Mouse (Mus musculus) CH12.LX (cell line): ENCODE data around the gene Ppp1cc. TPM values are rescaled to one million over a fixed set of nuclear protein-coding genes. Genes with fewer than 3 reads are reported as not detected.

Experiments
- DNase-seq: peaks from one replicate; pipeline ENCODE4 v3.0.0-alpha.2; 2013; ENCODE audit errors: extremely low read depth
- H3K27ac ChIP-seq: 2 replicates; pipeline ENCODE4 v1.5.1; 2012; ENCODE audit warnings: low read depth, mild to moderate bottlenecking, control low read depth, moderate library complexity; ENCODE audit not compliant: insufficient read depth
- H3K27me3 ChIP-seq: replicated peaks from 2 replicates; pipeline ENCODE3; 2012; ENCODE audit warnings: inconsistent platforms
- H3K36me3 ChIP-seq, 2 experiments: replicated peaks in 1 of 2; 2 replicates each; pipeline versions ENCODE3 to v1.6.1; 2012; ENCODE audit warnings: inconsistent platforms in 1 of 2, low read length in 1 of 2, mild to moderate bottlenecking in 1 of 2, mixed read lengths in 1 of 2, moderate library complexity in 1 of 2; ENCODE audit not compliant: control insufficient read depth in 1 of 2, insufficient read depth in 1 of 2
- H3K4me1 ChIP-seq, 2 experiments: 2 replicates each; pipeline ENCODE4 v1.6.1; 2012; ENCODE audit warnings: inconsistent platforms in 1 of 2, moderate library complexity in 1 of 2; ENCODE audit not compliant: insufficient read depth in 2 of 2, control insufficient read depth in 1 of 2
- H3K4me2 ChIP-seq: 2 replicates; pipeline ENCODE4 v1.6.1; 2012; ENCODE audit warnings: low read depth, mild to moderate bottlenecking, control low read depth; ENCODE audit not compliant: poor library complexity, insufficient read depth, severe bottlenecking
- H3K4me3 ChIP-seq, 3 experiments: fragments of 150-350 bp in 1 of 3; sonication (generic) in 1 of 3; replicated peaks in 1 of 3; 2 replicates each; pipeline versions ENCODE3 to v1.5.1; 2011 to 2012; ENCODE audit warnings: low read depth in 2 of 3, low read length in 2 of 3, mild to moderate bottlenecking in 2 of 3, moderate library complexity in 2 of 3, control low read depth in 1 of 3, improper control_type of control experiment in 1 of 3, inconsistent platforms in 1 of 3, mixed read lengths in 1 of 3; ENCODE audit not compliant: poor library complexity in 1 of 3
- H3K79me2 ChIP-seq: replicated peaks from 2 replicates; pipeline ENCODE4 v1.6.1; 2012; ENCODE audit warnings: mild to moderate bottlenecking, moderate library complexity; ENCODE audit not compliant: control insufficient read depth, poor library complexity, insufficient read depth, severe bottlenecking; ENCODE audit errors: extremely low read depth
- H3K9ac ChIP-seq: 2 replicates; pipeline ENCODE4 v1.6.1; 2012; ENCODE audit warnings: low read depth, mild to moderate bottlenecking, control low read depth, moderate library complexity; ENCODE audit not compliant: insufficient read depth
- H3K9me3 ChIP-seq: replicated peaks from 2 replicates; pipeline ENCODE3; 2012; ENCODE audit warnings: low read length, inconsistent platforms, mixed read lengths
- CHD1 ChIP-seq: IDR thresholded peaks from 2 replicates; pipeline ENCODE4 v1.6.1; 2012; ENCODE audit warnings: low read depth, low read length, improper control_type of control experiment, inconsistent platforms
- CHD2 ChIP-seq: IDR thresholded peaks from 2 replicates; pipeline ENCODE4 v1.6.1; 2011; ENCODE audit warnings: low read length, improper control_type of control experiment
- CTCF ChIP-seq, 2 experiments: IDR thresholded peaks in 1 of 2; conservative IDR thresholded peaks in 1 of 2; 2 replicates each; pipeline ENCODE4 v1.5.1; 2011 to 2012; ENCODE audit warnings: low read depth in 2 of 2, low read length in 2 of 2, improper control_type of control experiment in 1 of 2, inconsistent platforms in 1 of 2, mild to moderate bottlenecking in 1 of 2, moderate library complexity in 1 of 2
- ELF1 ChIP-seq: IDR thresholded peaks from 2 replicates; pipeline ENCODE4 v1.6.1; 2014; ENCODE audit warnings: low read depth, mild to moderate bottlenecking, inconsistent platforms, low read length, improper control_type of control experiment
- EP300 ChIP-seq: IDR thresholded peaks from 2 replicates; pipeline ENCODE4 v1.6.1; 2011; ENCODE audit warnings: low read length, improper control_type of control experiment
- ETS1 ChIP-seq: conservative IDR thresholded peaks from 2 replicates; pipeline ENCODE4 v1.6.1; 2012; ENCODE audit warnings: low read depth, mild to moderate bottlenecking, inconsistent platforms, low read length, improper control_type of control experiment, moderate library complexity
- GABPA ChIP-seq: IDR thresholded peaks from 2 replicates; pipeline ENCODE4 v1.6.1; 2012; ENCODE audit warnings: low read depth, low read length, improper control_type of control experiment, inconsistent platforms; ENCODE audit not compliant: insufficient replicate concordance
- IRF4 ChIP-seq: IDR thresholded peaks from 2 replicates; pipeline ENCODE4 v1.6.1; 2014; ENCODE audit warnings: low read depth, mild to moderate bottlenecking, inconsistent platforms, low read length, improper control_type of control experiment
- JUN ChIP-seq: IDR thresholded peaks from 2 replicates; pipeline ENCODE4 v1.6.1; 2011; ENCODE audit warnings: low read depth, mild to moderate bottlenecking, low read length, improper control_type of control experiment, moderate library complexity; ENCODE audit not compliant: insufficient read depth
- MAZ ChIP-seq: IDR thresholded peaks from 2 replicates; pipeline ENCODE4 v1.6.1; 2012; ENCODE audit warnings: low read depth, mild to moderate bottlenecking, inconsistent platforms, low read length, improper control_type of control experiment, moderate library complexity
- MEF2A ChIP-seq: IDR thresholded peaks from 2 replicates; pipeline ENCODE4 v1.6.1; 2014; ENCODE audit warnings: low read depth, mild to moderate bottlenecking, inconsistent platforms, low read length, improper control_type of control experiment, borderline replicate concordance
- MXI1 ChIP-seq: IDR thresholded peaks from 2 replicates; pipeline ENCODE4 v1.6.1; 2011; ENCODE audit warnings: mild to moderate bottlenecking, low read depth, low read length, improper control_type of control experiment
- MYC ChIP-seq: IDR thresholded peaks from 2 replicates; pipeline ENCODE4 v1.6.1; 2011; ENCODE audit warnings: low read depth, mild to moderate bottlenecking, improper control_type of control experiment, low read length
- NRF1 ChIP-seq: IDR thresholded peaks from 2 replicates; pipeline ENCODE4 v1.6.1; 2014; ENCODE audit warnings: low read depth, mild to moderate bottlenecking, inconsistent platforms, low read length, improper control_type of control experiment, moderate library complexity
- POLR2AphosphoS2 ChIP-seq: IDR thresholded peaks from 2 replicates; pipeline ENCODE4 v1.6.1; 2011; ENCODE audit warnings: low read depth, low read length, improper control_type of control experiment
- SMC3 ChIP-seq: IDR thresholded peaks from 2 replicates; pipeline ENCODE4 v1.6.1; 2011; ENCODE audit warnings: low read depth, low read length, improper control_type of control experiment
- TBP ChIP-seq: conservative IDR thresholded peaks from 2 replicates; pipeline ENCODE4 v1.6.1; 2011; ENCODE audit warnings: low read depth, low read length, improper control_type of control experiment
- UBTF ChIP-seq: IDR thresholded peaks from 2 replicates; pipeline ENCODE4 v1.6.1; 2012; ENCODE audit warnings: low read depth, mild to moderate bottlenecking, inconsistent platforms, low read length, improper control_type of control experiment, moderate library complexity
- USF2 ChIP-seq: conservative IDR thresholded peaks from 2 replicates; pipeline ENCODE4 v1.6.1; 2011; ENCODE audit warnings: low read depth, low read length, improper control_type of control experiment
- dilution Hi-C: fragments of 300-500 bp; cut with MboI; formaldehyde crosslinking; loops from 2 replicates; pipeline ENCODE4 v1.14.3; 2020; ENCODE audit warnings: low sequenced_read_pairs; ENCODE audit not compliant: extremely low pct_unique_long_range_greater_than_20kb, extremely low pct_ligation_motif_present
- in situ Hi-C: fragments of 300-500 bp; cut with MboI; formaldehyde crosslinking; loops from 3 replicates; pipeline ENCODE4 v1.14.3; 2019; ENCODE audit warnings: low sequenced_read_pairs, low pct_ligation_motif_present, low pct_unique_long_range_greater_than_20kb, mixed read lengths
- polyA plus RNA-seq: library from polyadenylated mRNA; unstranded; fragments of >175 nt; gene quantifications from 2 replicates; pipeline ENCODE4 v1.2.1, GENCODE M21; 2012; ENCODE audit warnings: low read depth; ENCODE audit not compliant: insufficient read length
- total RNA-seq, 2 experiments: library from RNA; depleted of rRNA; stranded (reverse); fragments of 300-350 nt in 1 of 2; fragments of >200 nt in 1 of 2; gene quantifications; 2 replicates each; pipeline ENCODE4 v1.2.3; 2012 to 2014

The Ppp1cc gene
- total and polyA plus RNA-seq, 3 experiments, result 191 to 406 (median 358) TPM

DNA sequence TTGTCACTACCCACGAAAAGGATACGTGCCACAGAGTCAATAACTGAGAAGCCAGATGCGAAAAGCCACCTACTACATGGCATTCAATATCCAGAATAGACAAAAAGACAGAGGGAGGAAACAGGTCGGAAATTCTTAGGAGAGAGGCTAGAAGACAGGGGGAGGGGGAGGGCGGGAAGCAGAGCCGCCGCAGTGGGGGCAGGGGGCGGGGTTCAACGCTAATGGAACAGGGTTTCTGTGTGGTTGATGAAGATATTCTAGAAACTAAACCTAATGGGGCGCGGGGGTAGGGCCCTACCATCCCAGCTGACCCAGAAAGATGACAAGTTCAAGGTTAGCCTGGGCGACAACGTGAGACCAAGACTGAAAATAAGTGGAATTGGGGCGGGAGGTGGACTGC is 4.1 kb upstream of the Ppp1cc start:
- peaks cover 0 to 20% of the 10 kb centered on the region in 2 experiments; a peak in 2 of 4 replicates for H3K4me1 ChIP-seq
- no peak overlapping the region for H3K9ac ChIP-seq
- H3K4me3 ChIP-seq, result no peak overlapping the region
- TF ChIP-seq IRF4 (no peak), CHD1 (no peak), ETS1 (no peak), MXI1 (no peak), MYC (no peak), MAZ (no peak), USF2 (no peak), MEF2A (no peak)
- no peaks in the 10 kb centered on the region for H3K36me3 ChIP-seq
- H3K27ac ChIP-seq, result no peak overlapping the region
- H3K79me2 ChIP-seq, result peaks cover 7% of the 10 kb centered on the region
- H3K27me3 ChIP-seq, result peaks cover 4% of the 10 kb centered on the region
- H3K9me3 ChIP-seq, result no peaks in the 10 kb centered on the region
- in situ Hi-C loops (no loop called here), dilution Hi-C loops (no loop called here)
- no peak overlapping the region for H3K4me2 ChIP-seq
- DNase-seq, result no peak

DNA sequence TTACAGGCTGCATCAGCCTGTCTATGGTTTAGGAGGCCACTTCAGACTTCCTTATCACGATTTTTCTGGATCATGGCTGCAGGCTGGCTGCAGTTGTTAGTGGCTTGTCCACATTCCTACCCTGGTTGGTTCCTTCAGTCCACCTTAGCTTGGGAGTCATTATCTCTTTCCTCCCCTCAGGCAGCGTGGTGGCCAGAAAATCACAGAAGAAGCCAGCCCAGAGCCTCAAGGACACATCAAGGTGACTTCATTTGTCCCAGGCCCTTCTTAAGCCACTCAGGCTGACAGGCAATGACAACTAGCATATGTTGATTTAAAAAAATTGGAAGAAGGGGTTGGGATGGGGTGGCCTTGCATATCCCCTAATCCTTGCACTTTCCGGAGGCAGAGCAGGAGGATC is 3.3 kb upstream of the Ppp1cc start:
- Histone ChIP-seq H3K4me3 (no peak overlapping the region), H3K9me3 (no peaks in the 10 kb centered on the region), H3K4me1 (peaks cover 0 to 23% of the 10 kb centered on the region in 2 experiments; a peak in 2 of 4 replicates), H3K27me3 (peaks cover 4% of the 10 kb centered on the region), H3K79me2 (peaks cover 15% of the 10 kb centered on the region), H3K27ac (no peak overlapping the region), H3K36me3 (peaks cover 0 to 4% of the 10 kb centered on the region in 2 experiments), H3K9ac (no peak overlapping the region), H3K4me2 (no peak overlapping the region)
- no peak for DNase-seq
- TF ChIP-seq NRF1, result no peak
- TF ChIP-seq SMC3, result no peak
- no peak for TF ChIP-seq CHD2
- TF ChIP-seq TBP, result no peak
- no peak for TF ChIP-seq CTCF (conservative IDR thresholded peaks at IDR 0.05 in 1 of 2, IDR thresholded peaks at IDR 0.05 in 1 of 2; ENCODE audit: low read depth in 2 of 2, low read length in 2 of 2)
- TF ChIP-seq MEF2A, result no peak
- TF ChIP-seq ELF1, result no peak
- no peak for TF ChIP-seq GABPA
- TF ChIP-seq UBTF, result no peak
- no peak for TF ChIP-seq POLR2AphosphoS2
- TF ChIP-seq JUN, result no peak
- no peak for TF ChIP-seq EP300
- in situ Hi-C loops (no loop called here), dilution Hi-C loops (no loop called here)
